In the genomic region with DNA sequence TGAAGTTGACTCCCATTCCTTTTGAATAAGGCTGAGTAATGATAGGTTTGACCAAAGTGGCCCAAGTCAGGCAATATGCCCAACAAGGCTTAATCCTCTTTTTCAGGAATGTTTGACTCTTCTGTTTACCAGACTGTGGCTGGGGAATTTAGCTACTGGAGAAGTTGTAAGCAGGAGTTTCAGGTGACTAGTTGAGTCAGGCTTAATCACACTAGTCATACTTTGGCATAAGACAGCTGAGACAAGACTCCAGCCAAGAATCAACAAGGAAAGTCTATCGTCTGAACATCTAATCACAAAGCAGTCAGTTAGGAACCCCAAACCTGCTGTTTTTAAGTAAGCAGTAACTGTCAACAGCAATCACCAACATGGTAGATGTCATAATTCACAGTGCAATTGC, we compare ENCODE assay signal across 23 mouse cellular contexts.
DNase-seq lines count a peak whose midpoint lies in the region.
"Had no signal": no experiment of that assay in that cellular context is flagged by ENCODE, and none has a peak within 500 bp of the region (broad histone marks: within the 10 kb centered on the region; RNA-seq: fewer than 3 reads in every experiment).

No protein-coding gene starts in this region.

- H3K4me1 ChIP-seq in heart, embryonic 10.5 days: no peaks in the 10 kb centered on the region
- H3K4me1 ChIP-seq: embryonic facial prominence, embryonic 13.5 days; embryonic facial prominence, embryonic 15.5 days; forebrain, embryonic 13.5 days; forebrain, embryonic 15.5 days had no signal

- no peak overlapping the region for H3K4me3 ChIP-seq in heart, embryonic 10.5 days
- H3K4me3 ChIP-seq: embryonic facial prominence, embryonic 13.5 days; embryonic facial prominence, embryonic 15.5 days; erythroblast, embryonic 14.5 days; forebrain, embryonic 13.5 days; forebrain, embryonic 15.5 days had no signal

- H3K27me3 ChIP-seq in heart, embryonic 10.5 days (ENCODE audit: insufficient read depth, poor library complexity, severe bottlenecking): no peaks in the 10 kb centered on the region
- H3K27me3 ChIP-seq: CH12.LX; embryonic facial prominence, embryonic 13.5 days; embryonic facial prominence, embryonic 15.5 days; forebrain, embryonic 13.5 days; forebrain, embryonic 15.5 days had no signal

- peak; percentile 43 for DNase-seq in 3T3-L1 (ENCODE audit: low read depth, low spot score)
- DNase-seq in NIH3T3 (ENCODE audit: low read depth): peak; percentile 12
- peak; percentile 71 for DNase-seq in fibroblast of lung, adult 2 months (ENCODE audit: low read depth)
- DNase-seq in heart, embryonic 10.5 days (ENCODE audit: low spot score): no peak
- DNase-seq in B cell, adult 2 months: no peak
- DNase-seq: adrenal gland, adult 2 months; adrenal gland, postnatal 10 days; adrenal gland, postnatal 25 days; cerebellum, adult 11 months; cerebellum, adult 18-20 months; cerebellum, adult 8-10 months; cerebellum, adult 9-11 months; cerebellum, postnatal 14 days; cerebellum, postnatal 36 days; embryo, embryonic 11 days; forebrain, postnatal 0 days had no signal

- no peak overlapping the region for H3K27ac ChIP-seq in heart, embryonic 10.5 days
- H3K27ac ChIP-seq: embryonic facial prominence, embryonic 13.5 days; embryonic facial prominence, embryonic 15.5 days; forebrain, embryonic 13.5 days; forebrain, embryonic 15.5 days had no signal

- no peaks in the 10 kb centered on the region for H3K9me3 ChIP-seq in heart, embryonic 10.5 days
- H3K9me3 ChIP-seq: embryonic facial prominence, embryonic 13.5 days; embryonic facial prominence, embryonic 15.5 days; forebrain, embryonic 13.5 days; forebrain, embryonic 15.5 days; G1E had no signal

- WGBS in heart, embryonic 10.5 days: 92% methylated on average over 1 of the region's 1 CpGs

- H3K36me3 ChIP-seq in heart, embryonic 10.5 days: no peaks in the 10 kb centered on the region
- H3K36me3 ChIP-seq: embryonic facial prominence, embryonic 13.5 days; embryonic facial prominence, embryonic 15.5 days; forebrain, embryonic 15.5 days; G1E had no signal

Comparison
In these comparisons a context has a peak if more than half of its experiments do, and no peak if none do; other contexts are left out.
1. DNase-seq: peak in 3T3-L1 (single experiment), NIH3T3 (single experiment) and fibroblast of lung, adult 2 months (single experiment); none in heart, embryonic 10.5 days (single experiment) and B cell, adult 2 months (0 of 2).